Mouse (Mus musculus): ENCODE results near the gene Col6a2. TPM values are rescaled to one million over a fixed set of nuclear protein-coding genes. Genes with fewer than 3 reads are reported as not detected.

Gene Col6a2
- polyA plus RNA-seq, 1 experiment = 63.3 TPM

DNA sequence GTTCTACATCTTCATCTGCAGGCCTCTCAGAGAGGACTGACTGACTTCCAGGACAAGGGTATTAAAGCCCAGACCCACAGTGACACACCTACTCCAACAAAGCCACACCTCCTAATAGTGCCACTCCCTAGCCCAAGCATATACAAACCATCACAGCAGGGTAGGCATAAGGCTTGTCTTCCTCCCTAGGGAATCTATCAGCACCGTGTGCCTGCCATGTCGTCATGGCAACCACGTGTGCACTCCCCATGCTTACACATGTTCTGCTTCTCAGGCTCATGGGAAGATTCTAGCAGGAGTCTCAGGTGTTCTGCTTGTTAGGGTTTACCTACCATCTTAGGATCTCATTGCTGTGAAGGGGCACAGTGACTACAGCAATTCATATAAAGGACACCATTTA is 71.9 kb downstream of the Col6a2 start:
- Histone ChIP-seq H3K27me3 (ENCODE audit: control insufficient read depth, insufficient read depth, insufficient read length) (no peaks in the 10 kb centered on the region), H3K36me3 (ENCODE audit: control insufficient read depth, insufficient read depth) (peaks cover 75% of the 10 kb centered on the region), H3K79me2 (ENCODE audit: control insufficient read depth, insufficient read depth) (no peaks in the 10 kb centered on the region), H3K4me3 (no peak overlapping the region), H3K4me2 (ENCODE audit: low read depth) (no peak overlapping the region), H3ac (ENCODE audit: control insufficient read depth, insufficient read length) (no peak overlapping the region)
- no peak for TF ChIP-seq E2F4 (IDR thresholded peaks at IDR 0.05; ENCODE audit: insufficient read depth)
- TF ChIP-seq CEBPB (IDR thresholded peaks at IDR 0.05; ENCODE audit: insufficient read depth, poor library complexity, severe bottlenecking) = no peak
- TF ChIP-seq MYOD1 (IDR thresholded peaks at IDR 0.05; ENCODE audit: control insufficient read depth in 1 of 3, insufficient read length in 2 of 3, low read depth in 2 of 3) = no peak
- TF ChIP-seq SRF (IDR thresholded peaks at IDR 0.05; ENCODE audit: control insufficient read depth, insufficient read length, low read depth) = no peak
- TF ChIP-seq REST (IDR thresholded peaks at IDR 0.05; ENCODE audit: insufficient read depth, insufficient read length) = no peak
- no peak for TF ChIP-seq POLR2A (IDR thresholded peaks at IDR 0.05; ENCODE audit: insufficient read length, low read depth)
- no peak for TF ChIP-seq MAX (IDR thresholded peaks at IDR 0.05; ENCODE audit: low read depth)
- TF ChIP-seq TCF12 (IDR thresholded peaks at IDR 0.05; ENCODE audit: insufficient read depth, poor library complexity, severe bottlenecking) = no peak
- no peak for TF ChIP-seq TCF3 (IDR thresholded peaks at IDR 0.05; ENCODE audit: insufficient read length, low read depth)

- Histone ChIP-seq H3ac (ENCODE audit: control insufficient read depth, insufficient read length) (no peak overlapping the region), H3K36me3 (ENCODE audit: control insufficient read depth, insufficient read depth) (peaks cover 74% of the 10 kb centered on the region)
Measured at GRCm38 (mm10) chr10:76550458-76550857, 73.0 kb downstream of the Col6a2 start.

GRCm38 (mm10) chr10:76548218-76548617 is 75.2 kb downstream of the Col6a2 start:
- no peak overlapping the region for H3K4me2 ChIP-seq (ENCODE audit: low read depth)
- no peaks in the 10 kb centered on the region for H3K79me2 ChIP-seq (ENCODE audit: control insufficient read depth, insufficient read depth)
- TF ChIP-seq SRF (IDR thresholded peaks at IDR 0.05; ENCODE audit: control insufficient read depth, insufficient read length, low read depth) (no peak), TCF3 (IDR thresholded peaks at IDR 0.05; ENCODE audit: insufficient read length, low read depth) (no peak), E2F4 (IDR thresholded peaks at IDR 0.05; ENCODE audit: insufficient read depth) (no peak), CEBPB (IDR thresholded peaks at IDR 0.05; ENCODE audit: insufficient read depth, poor library complexity, severe bottlenecking) (no peak), REST (IDR thresholded peaks at IDR 0.05; ENCODE audit: insufficient read depth, insufficient read length) (no peak), MYOD1 (IDR thresholded peaks at IDR 0.05; ENCODE audit: control insufficient read depth in 1 of 3, insufficient read length in 2 of 3, low read depth in 2 of 3) (no peak), MYOG (IDR thresholded peaks at IDR 0.05; ENCODE audit: control insufficient read depth in 1 of 3, insufficient read depth in 1 of 3, insufficient read length in 2 of 3, low read depth in 2 of 3) (no peak), USF1 (IDR thresholded peaks at IDR 0.05; ENCODE audit: low read depth) (no peak), MAX (IDR thresholded peaks at IDR 0.05; ENCODE audit: low read depth) (no peak), POLR2A (IDR thresholded peaks at IDR 0.05; ENCODE audit: insufficient read length, low read depth) (no peak), POLR2AphosphoS2 (IDR thresholded peaks at IDR 0.05; ENCODE audit: insufficient read length, low read depth) (no peak), TCF12 (IDR thresholded peaks at IDR 0.05; ENCODE audit: insufficient read depth, poor library complexity, severe bottlenecking) (no peak)
- no peak overlapping the region for H3K4me3 ChIP-seq
- no peak overlapping the region for H3ac ChIP-seq (ENCODE audit: control insufficient read depth, insufficient read length)
- peaks cover 74% of the 10 kb centered on the region for H3K36me3 ChIP-seq (ENCODE audit: control insufficient read depth, insufficient read depth)
- H3K27me3 ChIP-seq (ENCODE audit: control insufficient read depth, insufficient read depth, insufficient read length) = no peaks in the 10 kb centered on the region

More at GRCm38 (mm10) chr10:76550458-76550857, 73.0 kb downstream of the Col6a2 start:
- Histone ChIP-seq H3K4me3 (no peak overlapping the region), H3K4me2 (ENCODE audit: low read depth) (no peak overlapping the region), H3K27me3 (ENCODE audit: control insufficient read depth, insufficient read depth, insufficient read length) (no peaks in the 10 kb centered on the region), H3K79me2 (ENCODE audit: control insufficient read depth, insufficient read depth) (no peaks in the 10 kb centered on the region)
- TF ChIP-seq CEBPB (IDR thresholded peaks at IDR 0.05; ENCODE audit: insufficient read depth, poor library complexity, severe bottlenecking) (no peak), REST (IDR thresholded peaks at IDR 0.05; ENCODE audit: insufficient read depth, insufficient read length) (no peak), SRF (IDR thresholded peaks at IDR 0.05; ENCODE audit: control insufficient read depth, insufficient read length, low read depth) (no peak), POLR2A (IDR thresholded peaks at IDR 0.05; ENCODE audit: insufficient read length, low read depth) (no peak), POLR2AphosphoS2 (IDR thresholded peaks at IDR 0.05; ENCODE audit: insufficient read length, low read depth) (no peak), USF1 (IDR thresholded peaks at IDR 0.05; ENCODE audit: low read depth) (no peak), MYOG (IDR thresholded peaks at IDR 0.05; ENCODE audit: control insufficient read depth in 1 of 3, insufficient read depth in 1 of 3, insufficient read length in 2 of 3, low read depth in 2 of 3) (no peak)

- no peak overlapping the region for H3K4me3 ChIP-seq
- no peaks in the 10 kb centered on the region for H3K27me3 ChIP-seq (ENCODE audit: control insufficient read depth, insufficient read depth, insufficient read length)
- no peak overlapping the region for H3K4me2 ChIP-seq (ENCODE audit: low read depth)
- no peaks in the 10 kb centered on the region for H3K79me2 ChIP-seq (ENCODE audit: control insufficient read depth, insufficient read depth)
- TF ChIP-seq USF1 (IDR thresholded peaks at IDR 0.05; ENCODE audit: low read depth) (no peak), SRF (IDR thresholded peaks at IDR 0.05; ENCODE audit: control insufficient read depth, insufficient read length, low read depth) (no peak), REST (IDR thresholded peaks at IDR 0.05; ENCODE audit: insufficient read depth, insufficient read length) (no peak), E2F4 (IDR thresholded peaks at IDR 0.05; ENCODE audit: insufficient read depth) (no peak), MYOG (IDR thresholded peaks at IDR 0.05; ENCODE audit: control insufficient read depth in 1 of 3, insufficient read depth in 1 of 3, insufficient read length in 2 of 3, low read depth in 2 of 3) (no peak), MAX (IDR thresholded peaks at IDR 0.05; ENCODE audit: low read depth) (no peak), CEBPB (IDR thresholded peaks at IDR 0.05; ENCODE audit: insufficient read depth, poor library complexity, severe bottlenecking) (no peak), TCF12 (IDR thresholded peaks at IDR 0.05; ENCODE audit: insufficient read depth, poor library complexity, severe bottlenecking) (no peak), POLR2A (IDR thresholded peaks at IDR 0.05; ENCODE audit: insufficient read length, low read depth) (no peak), MYOD1 (IDR thresholded peaks at IDR 0.05; ENCODE audit: control insufficient read depth in 1 of 3, insufficient read length in 2 of 3, low read depth in 2 of 3) (no peak), TCF3 (IDR thresholded peaks at IDR 0.05; ENCODE audit: insufficient read length, low read depth) (no peak), POLR2AphosphoS2 (IDR thresholded peaks at IDR 0.05; ENCODE audit: insufficient read length, low read depth) (no peak)
- H3K36me3 ChIP-seq (ENCODE audit: control insufficient read depth, insufficient read depth) = peaks cover 68% of the 10 kb centered on the region
- H3ac ChIP-seq (ENCODE audit: control insufficient read depth, insufficient read length) = no peak overlapping the region
Measured at GRCm38 (mm10) chr10:76546566-76546965, 76.9 kb downstream of the Col6a2 start.

Other genes with a start within 250 kb of the Col6a2 start
- not detected for gene AC141477.1, start 183.2 kb downstream of the Col6a2 start, polyA plus RNA-seq (2012; fragmentation: generic; extraction: Trizol)
- gene Pcnt, start 180.8 kb downstream of the Col6a2 start, polyA plus RNA-seq (2012; fragmentation: generic; extraction: Trizol) = 11.5 TPM
- gene 2610028H24Rik, start 174.5 kb downstream of the Col6a2 start, polyA plus RNA-seq (2012; fragmentation: generic; extraction: Trizol) = not detected
- 28.9 TPM for gene Mcm3ap, start 154.7 kb downstream of the Col6a2 start, polyA plus RNA-seq (2012; fragmentation: generic; extraction: Trizol)
- gene Ybey, start 154.5 kb downstream of the Col6a2 start, polyA plus RNA-seq (2012; fragmentation: generic; extraction: Trizol) = 2.0 TPM
- gene Lss, start 92.0 kb downstream of the Col6a2 start, polyA plus RNA-seq (2012; fragmentation: generic; extraction: Trizol) = 36.0 TPM
- not detected for gene Spatc1l, start 61.4 kb downstream of the Col6a2 start, polyA plus RNA-seq (2012; fragmentation: generic; extraction: Trizol)
- not detected for gene Ftcd, start 48.0 kb downstream of the Col6a2 start, polyA plus RNA-seq (2012; fragmentation: generic; extraction: Trizol)
- 144 TPM for gene Col6a1, start 102.5 kb upstream of the Col6a2 start, polyA plus RNA-seq (2012; fragmentation: generic; extraction: Trizol)

Data from myocyte (in vitro differentiated cells).